Mouse (Mus musculus): ENCODE results near the gene Ripor2.

Ripor2 gene

DNA sequence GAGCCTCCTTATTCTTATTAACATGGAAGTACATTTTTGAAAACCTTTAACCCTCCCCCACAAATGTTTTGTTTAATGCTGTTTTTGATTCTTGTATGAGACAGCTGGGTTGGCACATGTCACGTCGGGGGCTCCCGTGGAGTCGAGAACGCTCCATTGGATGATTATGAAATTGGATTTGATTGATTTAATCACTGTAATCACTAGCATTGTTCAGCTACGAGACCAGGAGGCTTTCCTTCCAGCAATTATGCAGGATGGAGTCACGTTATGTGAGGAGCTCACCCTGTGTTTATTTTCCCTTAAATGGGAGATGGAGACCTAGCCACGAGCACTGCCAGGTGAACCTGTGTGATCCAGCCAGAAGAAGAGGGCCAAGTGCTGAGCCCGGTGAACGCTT is at the start of gene Ripor2:
TSS of gene Ripor2 (plus strand) at position 357 of the 400 bp plus-strand sequence.
- no peak for DNase-seq (ENCODE audit: low spot score)

DNA sequence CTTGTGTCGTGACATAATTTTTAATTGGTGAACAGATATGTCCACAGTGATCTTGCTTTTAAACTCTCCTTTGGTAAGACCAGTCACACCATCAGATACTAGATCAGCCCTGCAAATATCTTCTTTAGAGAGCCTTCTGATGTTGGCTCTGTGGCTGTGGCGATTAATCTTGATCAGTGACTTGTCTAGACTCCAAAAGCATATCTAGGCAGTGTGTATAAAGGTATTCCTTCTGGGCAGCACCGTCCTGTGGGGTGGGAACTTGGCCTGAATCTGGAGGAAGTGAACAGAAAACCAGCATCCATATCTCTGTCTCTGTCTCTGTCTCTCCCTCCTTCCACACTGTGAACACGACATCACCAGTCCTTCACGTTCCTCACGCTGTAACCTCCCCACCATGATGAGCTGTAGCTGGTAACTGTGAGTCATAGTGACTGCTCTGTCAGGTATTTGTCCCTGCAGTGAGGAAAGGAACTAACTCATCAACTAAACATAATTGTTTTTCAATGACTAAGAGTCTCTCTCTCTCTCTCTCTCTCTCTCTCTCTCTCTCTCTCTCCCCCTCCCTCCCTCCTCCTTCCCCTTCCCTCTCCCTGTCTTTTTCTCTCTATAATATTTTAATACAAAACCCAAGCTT is 45.3 kb upstream of the Ripor2 start:
- no peak for DNase-seq (ENCODE audit: low spot score)

DNA sequence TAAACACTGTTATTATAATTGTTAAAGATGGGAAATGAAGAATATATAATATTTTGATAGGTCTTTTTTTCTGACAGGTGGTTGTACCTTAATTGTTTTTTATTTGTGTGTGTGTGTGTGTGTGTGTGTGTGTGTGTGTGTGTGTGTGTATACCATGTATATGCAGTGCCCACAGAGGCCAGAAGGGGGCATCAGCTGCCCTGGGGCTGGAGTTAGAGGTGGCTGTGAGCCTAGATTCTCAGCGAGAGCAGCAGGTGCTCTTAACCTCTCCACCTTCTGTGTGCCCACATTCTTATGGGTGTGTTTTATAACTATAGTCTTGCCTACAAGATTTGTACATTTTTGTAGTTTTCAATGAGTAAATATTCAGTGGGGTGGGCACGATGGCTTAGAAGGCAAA is 44.0 kb upstream of the Ripor2 start:
- no peak for DNase-seq (ENCODE audit: low spot score)

DNA sequence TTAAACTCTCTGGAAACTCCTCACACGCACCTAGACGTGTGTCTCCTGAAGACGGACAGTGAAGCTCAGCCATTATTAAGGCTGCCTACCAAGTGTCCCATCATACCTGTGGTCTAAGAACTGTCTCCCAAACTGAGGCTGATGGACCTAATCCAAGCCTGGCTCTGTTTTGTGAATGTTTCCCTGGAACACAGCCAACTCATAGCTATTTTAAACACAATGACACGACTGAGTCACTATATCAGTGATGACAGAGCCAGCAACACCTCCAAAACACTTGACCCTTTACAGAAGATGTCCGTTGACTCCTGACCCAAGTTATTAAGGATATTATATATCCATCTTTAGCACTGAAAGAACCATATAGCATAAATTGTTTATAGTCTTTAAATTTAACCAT is 43.0 kb upstream of the Ripor2 start:
- DNase-seq (ENCODE audit: low spot score) = no peak

DNA sequence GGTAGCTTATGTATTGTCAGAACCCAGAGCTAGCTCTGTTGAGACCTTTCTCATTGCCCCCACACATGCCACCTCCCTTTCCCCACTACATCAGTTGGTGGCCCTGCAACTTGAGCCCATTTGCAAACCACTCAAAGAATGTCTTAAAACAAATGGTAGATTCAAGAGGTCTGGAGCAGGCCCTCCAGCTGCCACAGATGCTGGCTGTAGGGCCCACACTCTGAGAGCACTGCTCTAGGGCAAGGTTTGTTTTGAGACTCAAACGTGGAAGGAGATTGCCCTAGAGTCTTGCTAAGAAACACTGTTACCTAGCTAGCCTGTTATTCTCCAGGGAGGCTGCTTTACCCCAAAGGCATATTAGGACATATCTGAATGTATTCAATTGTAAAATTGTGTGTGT is 36.3 kb upstream of the Ripor2 start:
- DNase-seq (ENCODE audit: low spot score) = no peak

DNA sequence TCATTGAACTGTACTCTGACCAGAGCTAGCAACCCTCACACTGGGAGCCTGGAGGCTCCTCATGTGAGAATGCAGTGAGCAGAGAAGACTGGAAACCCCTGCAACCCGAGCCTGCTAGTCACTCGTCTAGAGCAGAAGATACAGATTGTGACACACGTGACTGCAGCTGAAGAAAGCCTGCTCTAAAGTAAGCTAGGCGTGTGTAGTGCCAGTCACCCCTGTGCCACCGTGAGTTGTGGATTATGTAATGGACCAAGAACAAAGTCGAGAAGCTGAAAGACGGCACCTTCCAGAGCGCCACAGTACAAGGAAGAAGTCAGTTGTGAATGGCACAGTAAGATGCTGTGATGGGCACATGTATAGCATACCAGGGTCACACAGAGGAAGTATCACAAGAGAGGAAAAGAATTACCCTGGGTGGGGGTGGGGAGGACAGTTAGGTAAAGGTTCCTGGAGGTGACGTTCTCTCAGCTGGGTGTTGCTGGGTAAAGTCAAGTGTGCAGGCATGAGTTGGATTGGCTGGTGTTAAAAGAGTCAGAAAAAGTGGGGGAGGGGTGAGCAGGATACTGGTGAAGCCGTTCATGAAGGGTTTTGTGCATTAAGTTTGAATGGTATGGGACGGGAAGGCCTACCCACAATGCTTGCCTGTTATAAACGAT is 35.1 kb upstream of the Ripor2 start:
- no peak for DNase-seq (ENCODE audit: low spot score)

DNA sequence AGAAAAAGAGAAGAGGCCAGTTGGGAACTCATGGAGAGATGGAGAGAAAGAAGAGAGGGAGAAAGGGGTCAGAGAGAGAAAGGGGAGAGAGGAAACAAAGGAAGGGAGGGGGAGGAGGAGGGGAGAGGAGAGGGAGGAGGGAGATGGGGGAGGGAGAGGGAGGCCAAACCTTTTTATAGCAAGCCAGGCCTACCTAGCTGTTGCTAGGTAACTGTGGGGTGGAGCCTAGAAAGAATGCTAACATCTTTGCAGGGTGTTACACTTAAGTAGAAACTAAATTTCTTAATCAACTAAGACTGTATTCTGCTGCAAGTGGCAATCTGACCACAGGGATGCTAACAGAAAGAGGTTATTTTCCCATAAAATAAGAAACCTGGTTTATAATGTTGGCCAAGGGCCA is 33.1 kb upstream of the Ripor2 start:
- DNase-seq (ENCODE audit: low spot score) = no peak

DNA sequence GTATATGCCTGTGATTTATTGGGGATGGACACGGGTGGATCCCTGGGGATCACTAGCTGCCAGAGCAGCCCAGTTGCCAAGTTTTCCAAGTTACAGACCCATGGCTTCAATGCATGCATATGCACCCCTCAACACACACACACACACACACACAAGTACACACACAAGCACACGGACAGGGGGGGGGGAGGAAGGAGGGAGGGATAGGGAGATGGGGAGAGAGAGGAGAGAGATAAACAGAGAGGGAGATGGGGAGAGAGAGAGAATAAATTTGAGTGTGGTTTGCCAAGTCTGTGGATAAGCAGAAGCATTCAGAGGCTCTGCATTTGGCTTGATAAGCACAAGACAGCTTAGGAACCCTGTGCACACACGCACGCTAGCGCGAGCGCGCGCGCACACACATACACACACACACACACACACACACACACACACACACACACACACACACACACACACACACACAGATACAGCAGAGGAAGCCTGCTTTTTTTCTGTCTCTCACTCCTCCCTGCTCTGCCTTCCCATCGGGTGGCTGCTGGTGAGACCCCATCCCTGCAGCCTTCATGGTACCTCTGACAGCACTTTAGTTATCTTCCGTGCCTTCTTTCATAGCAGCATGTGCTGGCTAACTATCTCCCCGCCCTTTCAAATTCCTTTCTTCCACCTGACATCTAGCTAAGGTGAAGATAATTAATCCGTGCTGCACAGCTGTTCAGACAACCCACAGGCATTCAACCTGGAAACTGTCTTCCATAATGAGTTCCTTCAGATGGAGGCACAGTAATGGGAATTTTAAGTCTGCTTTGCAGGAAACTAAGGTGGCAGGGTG is 30.7 kb upstream of the Ripor2 start:
- no peak for DNase-seq (ENCODE audit: low spot score)

DNA sequence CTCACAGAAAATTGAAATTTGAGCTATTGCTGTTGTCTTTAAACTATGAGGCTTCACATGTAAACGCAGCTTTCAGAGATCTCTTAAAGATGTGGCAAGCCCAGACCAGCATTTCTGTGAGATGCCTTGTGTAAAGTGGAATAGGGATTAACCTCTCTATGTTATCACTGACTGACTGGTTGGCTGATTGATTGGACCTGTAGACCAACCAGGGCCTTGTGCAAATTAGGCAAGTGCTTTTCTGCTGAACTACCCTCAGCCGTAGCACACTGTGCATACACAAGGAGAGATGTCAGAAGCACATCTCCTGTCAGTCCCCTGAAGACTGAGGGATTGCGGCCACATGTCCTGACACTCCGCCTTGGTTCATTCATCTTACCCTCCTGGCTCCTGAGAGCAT is 29.9 kb upstream of the Ripor2 start:
- no peak for DNase-seq (ENCODE audit: low spot score)

DNA sequence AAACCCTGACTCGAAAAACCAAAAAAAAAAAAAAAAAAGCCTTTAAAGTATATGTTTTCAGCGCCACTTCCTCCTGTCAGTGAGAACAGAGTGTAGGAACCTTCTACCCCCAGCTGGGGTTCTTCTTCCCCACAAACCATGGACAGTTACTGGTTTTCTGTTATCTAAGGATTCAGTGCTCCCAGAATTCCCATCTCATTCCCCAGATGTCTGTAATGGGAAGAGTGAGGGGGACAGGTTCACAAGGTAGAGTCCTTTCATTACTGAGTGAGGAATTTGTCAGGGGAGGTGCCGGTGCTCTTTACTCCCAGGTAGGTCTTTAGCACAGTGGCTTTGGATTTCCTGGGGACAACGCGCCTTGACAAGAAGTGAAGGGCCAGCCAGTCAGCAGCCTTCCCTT is 20.6 kb upstream of the Ripor2 start:
- no peak for DNase-seq (ENCODE audit: low spot score)

DNA sequence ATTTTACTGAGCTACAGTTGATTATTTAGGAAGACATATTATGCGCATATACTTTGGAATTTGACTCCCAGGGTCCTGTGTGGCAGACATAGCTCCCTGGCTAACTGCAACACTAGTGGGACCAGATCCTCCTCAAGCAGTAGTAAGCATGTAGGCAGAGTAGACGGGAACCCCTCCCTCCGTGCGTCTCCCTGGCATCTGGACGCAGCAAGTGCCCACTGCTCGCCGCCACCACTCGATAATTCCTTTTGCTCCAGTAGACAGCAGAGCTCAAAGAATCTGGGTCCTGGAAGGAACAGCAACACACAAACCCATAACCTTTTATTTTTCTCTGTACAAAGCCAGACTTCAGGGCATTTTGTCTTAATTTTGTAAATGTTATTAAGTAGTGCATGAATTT is 17.3 kb upstream of the Ripor2 start:
- DNase-seq (ENCODE audit: low spot score) = no peak

DNA sequence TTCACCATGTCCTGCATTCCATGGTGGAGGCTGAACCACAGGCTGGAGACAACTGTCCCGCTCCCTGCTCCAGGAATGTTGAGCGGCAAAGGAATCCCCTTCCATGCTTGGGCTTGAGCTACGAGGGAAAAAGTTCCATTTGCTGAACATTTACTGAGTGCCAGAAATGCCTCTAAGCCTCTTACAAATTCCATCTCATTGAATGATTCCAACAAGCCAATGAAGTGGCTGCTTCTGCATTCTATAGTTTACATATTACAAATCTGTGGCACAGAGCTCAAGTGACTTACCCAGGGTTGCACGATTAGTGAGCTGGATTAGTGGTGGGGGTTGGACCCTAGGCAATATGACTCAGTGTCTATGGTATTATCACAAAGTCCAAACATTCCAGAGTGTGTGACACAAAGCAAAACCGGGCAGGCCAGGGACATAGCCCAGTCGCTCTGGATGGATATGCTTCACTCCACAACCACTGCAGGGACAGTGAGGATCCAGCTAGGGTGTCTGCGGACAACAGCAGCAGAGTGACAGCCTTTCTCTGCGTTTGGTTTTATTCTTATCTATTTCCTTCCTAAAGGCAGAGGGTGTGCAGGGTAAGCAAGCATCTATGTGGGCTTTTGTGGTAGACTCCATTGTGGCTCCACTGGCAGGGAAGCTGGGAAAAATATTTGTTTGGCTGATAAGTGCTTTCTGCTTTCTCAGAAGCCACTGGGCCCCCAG is 16.6 kb upstream of the Ripor2 start:
- DNase-seq (ENCODE audit: low spot score) = no peak

DNA sequence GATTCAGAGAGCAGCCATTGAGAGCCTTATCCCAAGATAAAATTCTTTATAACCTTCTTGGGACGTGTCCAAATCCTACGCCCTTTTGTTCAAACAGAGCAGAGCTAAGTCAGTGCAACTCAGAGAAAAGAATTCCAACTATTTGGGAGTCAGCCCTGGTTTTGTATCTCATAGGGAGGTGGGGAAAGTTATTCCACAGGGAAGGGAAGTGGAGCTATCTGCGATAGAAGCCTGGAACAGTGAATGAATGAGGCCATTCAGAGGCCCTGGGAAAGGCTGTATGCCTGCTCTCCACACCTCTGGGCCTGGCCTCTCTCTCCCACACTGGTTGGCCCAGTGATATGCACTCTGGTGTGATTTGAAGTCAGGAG is 16.1 kb upstream of the Ripor2 start:
- no peak for DNase-seq (ENCODE audit: low spot score)

DNA sequence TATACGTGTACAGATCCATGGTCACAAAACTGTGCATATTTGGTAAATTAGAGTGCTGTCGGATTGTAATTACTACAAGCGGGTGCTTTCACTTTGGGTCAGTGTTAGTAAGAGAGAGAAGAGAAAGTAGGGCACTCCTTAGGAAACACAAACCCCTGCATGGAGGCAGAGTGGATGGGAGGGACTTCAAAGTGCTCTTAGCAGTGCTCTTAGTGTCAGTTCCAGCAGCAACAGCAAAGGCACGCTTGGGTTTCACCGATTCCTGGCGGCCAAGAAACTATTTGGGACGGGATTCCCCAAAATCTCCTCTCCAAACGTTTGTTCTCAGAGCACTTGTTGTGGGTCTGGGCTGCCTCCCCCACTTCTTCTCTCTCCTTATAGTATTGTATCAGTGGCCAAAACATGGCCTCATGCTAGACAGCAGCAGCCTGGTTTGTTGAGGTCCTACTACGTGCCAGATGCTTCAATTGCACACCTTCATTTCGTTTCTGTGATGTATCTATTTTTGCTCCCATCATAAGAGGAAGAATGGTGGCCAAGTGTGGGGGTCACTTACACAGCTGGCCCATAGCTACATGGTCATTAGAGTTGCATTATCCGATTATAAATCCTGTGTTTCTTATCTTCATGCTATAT is 14.7 kb upstream of the Ripor2 start:
- no peak for DNase-seq (ENCODE audit: low spot score)

DNA sequence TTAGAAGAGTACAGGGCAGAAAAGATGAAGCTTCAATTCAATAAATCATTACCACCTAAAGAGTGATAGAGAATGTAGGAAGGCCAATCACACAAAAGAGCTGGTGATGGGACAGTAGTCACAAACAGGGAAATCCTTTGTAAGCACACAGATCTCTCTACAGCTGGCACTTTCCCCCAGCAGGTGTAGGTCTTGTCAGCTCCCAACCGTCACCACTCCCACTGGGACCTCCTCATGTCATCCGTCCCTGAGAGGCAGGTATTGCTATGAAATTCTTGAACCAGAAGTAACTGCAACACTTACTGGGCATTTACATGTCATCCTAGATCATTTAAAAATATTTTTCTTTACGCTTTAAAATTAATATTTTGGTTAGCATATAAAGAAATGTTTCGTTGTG is 12.9 kb upstream of the Ripor2 start:
- DNase-seq (ENCODE audit: low spot score) = no peak

DNA sequence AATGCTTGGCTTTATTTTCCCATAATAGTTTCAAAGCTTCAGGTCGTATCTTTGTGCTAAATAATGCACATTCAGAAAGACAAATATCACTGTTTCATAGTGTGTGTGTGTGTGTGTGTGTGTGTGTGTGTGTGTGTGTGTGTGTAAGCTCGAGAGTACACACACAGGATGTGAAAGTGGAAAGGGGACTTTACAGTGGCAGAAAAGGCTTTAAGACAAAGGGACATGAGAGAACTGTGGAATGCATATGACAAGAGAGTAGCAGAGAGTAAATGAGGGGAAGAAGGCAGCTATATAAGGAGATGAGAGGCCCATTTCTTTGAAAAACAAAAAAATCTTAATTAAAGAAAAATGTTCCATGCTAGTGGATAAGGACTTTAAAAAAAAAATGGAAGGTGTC is 11.3 kb upstream of the Ripor2 start:
- DNase-seq (ENCODE audit: low spot score) = no peak

DNA sequence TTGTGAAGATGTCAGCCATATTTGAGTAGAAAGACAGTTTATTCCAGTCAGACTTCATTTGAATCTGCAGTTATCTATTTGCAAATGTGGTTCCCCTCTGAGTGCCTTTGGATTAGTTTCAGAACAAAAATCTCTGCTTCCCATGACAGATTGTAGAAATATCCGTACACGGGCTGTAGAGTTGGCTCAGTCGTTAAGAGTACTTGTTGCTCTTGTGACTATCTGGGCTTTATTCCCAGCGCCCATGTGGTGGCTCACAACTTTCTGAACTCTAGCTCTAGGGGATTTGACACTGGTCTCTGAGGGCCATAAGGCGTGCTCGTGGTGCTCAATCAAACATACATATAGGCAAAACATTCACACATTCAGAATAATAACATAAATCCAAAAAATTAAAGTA is 10.1 kb upstream of the Ripor2 start:
- DNase-seq (ENCODE audit: low spot score) = no peak

DNA sequence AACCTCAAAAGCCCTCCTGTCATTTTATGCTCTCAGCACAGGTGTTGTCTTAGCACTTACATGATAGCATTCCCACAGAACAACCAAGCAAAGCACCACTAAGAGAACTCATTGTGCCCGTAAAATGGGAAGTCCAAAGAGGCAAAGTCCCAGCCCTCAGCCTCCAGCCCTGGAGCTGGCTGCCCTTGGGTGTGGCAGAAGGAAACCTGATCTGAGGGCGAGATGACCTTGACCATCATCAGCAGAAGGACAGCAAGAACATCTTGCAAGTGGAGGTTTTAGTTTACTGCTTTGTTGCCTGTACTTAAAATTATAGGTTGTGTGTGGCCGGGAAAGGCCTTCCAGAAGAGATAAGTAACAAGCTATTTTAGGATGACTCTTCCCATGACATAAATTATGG is 6.9 kb upstream of the Ripor2 start:
- no peak for DNase-seq (ENCODE audit: low spot score)

DNA sequence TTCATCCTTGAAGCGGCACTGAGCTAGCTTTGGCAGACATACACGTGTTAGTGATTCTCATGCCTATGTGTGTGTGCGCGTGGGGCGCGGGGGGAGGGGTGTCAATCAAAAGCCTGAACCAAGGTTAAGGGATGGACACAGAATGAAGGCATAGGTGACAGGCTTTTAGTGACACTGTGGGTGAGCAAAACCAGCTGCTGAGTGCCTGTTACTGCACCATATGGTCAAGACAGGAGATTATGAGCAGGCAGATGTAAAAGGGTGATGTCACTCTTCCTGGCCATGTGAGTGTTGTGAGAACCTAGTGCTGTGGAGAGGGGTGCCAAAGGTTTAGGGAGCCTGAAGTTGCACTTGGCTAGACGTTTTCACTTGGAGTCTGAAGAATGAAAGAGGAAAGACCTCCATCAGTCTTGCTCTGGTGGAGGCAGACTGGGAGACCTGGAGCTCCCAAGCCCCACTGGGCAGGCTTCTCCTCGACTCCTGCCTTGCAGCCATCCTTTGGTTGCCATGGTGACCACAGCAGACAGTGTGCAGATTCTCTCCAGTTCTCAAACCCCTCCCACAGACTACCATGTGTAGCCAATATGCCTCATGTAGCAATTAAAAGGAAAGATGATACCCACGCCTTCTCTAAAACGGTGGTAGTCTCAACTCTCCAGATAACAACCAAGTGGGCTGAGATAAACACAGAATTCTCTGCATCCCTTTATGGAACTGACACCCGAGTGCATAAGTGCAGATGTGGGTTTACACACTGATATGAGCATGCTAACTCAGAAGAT is 5.5 kb upstream of the Ripor2 start:
- no peak for DNase-seq (ENCODE audit: low spot score)

DNA sequence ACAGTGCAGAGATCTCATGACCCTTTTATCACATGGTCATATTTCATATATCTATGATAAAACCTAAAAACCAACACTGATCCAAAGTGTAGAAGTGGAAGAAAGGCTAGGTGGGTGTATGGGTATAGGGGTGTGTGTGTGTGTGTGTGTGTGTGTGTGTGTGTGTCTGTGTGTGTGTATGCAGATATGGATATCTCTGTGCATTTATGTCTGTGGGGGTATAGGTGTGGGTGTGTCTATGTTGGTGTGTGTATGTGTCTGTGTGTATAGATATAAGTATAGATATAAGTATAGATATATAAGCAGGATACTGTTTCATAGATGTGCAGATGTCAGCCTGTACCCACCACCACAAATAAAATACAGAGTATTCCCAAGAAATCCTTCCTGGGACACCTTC is 3.7 kb upstream of the Ripor2 start:
- DNase-seq (ENCODE audit: low spot score) = no peak

DNA sequence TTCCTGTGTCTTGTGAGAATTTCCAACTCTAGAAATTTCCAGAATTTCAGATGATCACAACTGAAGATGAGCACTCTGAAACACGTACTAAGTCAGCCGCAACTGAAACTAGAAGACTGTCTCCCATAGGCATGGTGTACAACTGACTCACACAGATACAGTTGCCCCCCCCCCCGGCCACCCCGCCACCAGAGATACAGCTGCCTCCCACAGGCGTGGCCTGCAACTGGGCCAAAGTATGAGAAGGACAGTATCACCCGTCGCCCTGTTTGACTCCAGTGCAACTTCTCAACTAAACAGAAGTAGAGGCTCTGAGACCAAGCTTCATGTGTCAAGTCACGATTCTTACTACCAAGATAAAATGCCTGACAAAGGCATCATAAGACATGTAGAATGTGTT is 1.2 kb upstream of the Ripor2 start:
- DNase-seq (ENCODE audit: low spot score) = no peak

DNA sequence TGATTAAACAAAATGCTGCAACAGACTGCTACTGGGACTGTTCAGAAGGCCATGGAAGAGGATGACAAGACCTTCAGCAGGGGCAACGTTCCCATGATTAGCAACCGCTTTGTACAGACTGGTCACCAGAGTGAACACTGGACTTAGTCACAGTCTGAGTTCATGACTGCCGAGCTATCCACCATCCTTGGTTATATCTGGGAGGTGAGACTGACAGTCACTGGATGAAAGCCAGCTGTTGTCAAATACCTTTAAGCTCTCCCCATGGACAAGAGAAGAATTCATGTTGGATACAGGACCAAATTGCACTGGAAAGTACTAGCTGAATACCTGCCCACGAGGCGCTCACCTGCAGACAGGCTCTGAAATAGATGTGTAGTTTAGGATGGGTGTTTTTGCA is 2.4 kb downstream of the Ripor2 start:
- no peak for DNase-seq (ENCODE audit: low spot score)
